Mouse (Mus musculus): ENCODE results near the gene Cdc6. TPM values are rescaled to one million over a fixed set of nuclear protein-coding genes. Genes with fewer than 3 reads are reported as not detected.
A peak's percentile ranks its signal among the peaks of the same experiment; 100 is the strongest.

Gene Cdc6
- total and polyA plus RNA-seq, 3 experiments = 47.4 to 99.3 (median 81.3) TPM

DNA sequence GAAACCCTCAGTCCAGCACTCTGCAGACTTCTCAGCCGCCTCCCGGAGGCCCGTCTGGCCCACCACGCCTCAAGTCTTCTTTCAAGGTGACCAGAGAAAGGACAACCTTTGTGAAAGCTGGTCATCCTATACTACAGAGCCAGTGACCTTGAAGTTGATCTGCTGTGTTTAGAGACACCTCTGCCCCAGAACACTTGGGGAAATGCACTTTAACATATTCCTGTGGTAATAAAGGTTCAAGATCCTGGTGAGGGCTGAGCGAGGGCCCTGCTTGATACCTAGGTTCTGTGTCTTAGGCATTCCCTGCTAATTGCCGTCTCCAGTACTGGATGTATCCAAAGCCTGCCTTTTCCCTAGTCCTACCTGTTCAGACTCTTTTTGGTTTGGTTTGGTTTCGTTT, 19.0 kb downstream of the Cdc6 start:
- TF ChIP-seq NRF1 (IDR thresholded peaks at IDR 0.05; ENCODE audit: low read depth, low read length) (no peak), TCF12 (IDR thresholded peaks at IDR 0.05; ENCODE audit: low read depth, low read length) (no peak), CHD2 (IDR thresholded peaks at IDR 0.05; ENCODE audit: low read length) (no peak), SMC3 (IDR thresholded peaks at IDR 0.05; ENCODE audit: low read depth, low read length) (no peak), SIN3A (IDR thresholded peaks at IDR 0.05; ENCODE audit: low read length) (no peak), TBP (conservative IDR thresholded peaks at IDR 0.05; ENCODE audit: low read depth, low read length) (no peak), MAFK (IDR thresholded peaks at IDR 0.05; ENCODE audit: insufficient replicate concordance, low read length) (no peak), RAD21 (IDR thresholded peaks at IDR 0.05; ENCODE audit: low read depth, low read length) (no peak), EP300 (IDR thresholded peaks at IDR 0.05; ENCODE audit: low read length) (no peak), HCFC1 (IDR thresholded peaks at IDR 0.05; ENCODE audit: low read depth, low read length) (no peak), MXI1 (IDR thresholded peaks at IDR 0.05; ENCODE audit: low read depth, low read length) (no peak), ETS1 (conservative IDR thresholded peaks at IDR 0.05; ENCODE audit: low read depth, low read length) (no peak), MAX (IDR thresholded peaks at IDR 0.05; ENCODE audit: low read length) (no peak), POLR2A (IDR thresholded peaks at IDR 0.05; ENCODE audit: low read depth, low read length) (no peak), CHD1 (IDR thresholded peaks at IDR 0.05; ENCODE audit: low read depth, low read length) (no peak), MAZ (IDR thresholded peaks at IDR 0.05; ENCODE audit: low read depth, low read length) (no peak)
- in situ Hi-C loops (cut with MboI; ENCODE audit: low pct_ligation_motif_present, low pct_unique_long_range_greater_than_20kb, low sequenced_read_pairs) (no loop called here), dilution Hi-C loops (cut with MboI; ENCODE audit: extremely low pct_ligation_motif_present, extremely low pct_unique_long_range_greater_than_20kb, low sequenced_read_pairs) (no loop called here)
- no peaks in the 10 kb centered on the region for H3K27me3 ChIP-seq (replicated peaks)
- H3K9me3 ChIP-seq (replicated peaks; ENCODE audit: low read length) = no peaks in the 10 kb centered on the region
- H3K9ac ChIP-seq (ENCODE audit: insufficient read depth, low read depth) = no peak overlapping the region
- H3K4me1 ChIP-seq (ENCODE audit: control insufficient read depth in 1 of 2, insufficient read depth in 2 of 2) = peaks cover 42 to 83% of the 10 kb centered on the region in 2 experiments
- H3K27ac ChIP-seq (ENCODE audit: insufficient read depth, low read depth) = no peak overlapping the region
- no peaks in the 10 kb centered on the region for H3K79me2 ChIP-seq (replicated peaks; ENCODE audit: control insufficient read depth, extremely low read depth, insufficient read depth, poor library complexity, severe bottlenecking)
- no peak overlapping the region for H3K4me2 ChIP-seq (ENCODE audit: insufficient read depth, low read depth, poor library complexity, severe bottlenecking)
- no peak for DNase-seq (ENCODE audit: extremely low read depth)
- no peak overlapping the region for H3K4me3 ChIP-seq (replicated peaks in 1 of 3; ENCODE audit: low read depth in 2 of 3, low read length in 2 of 3, poor library complexity in 1 of 3)
- H3K36me3 ChIP-seq (replicated peaks in 1 of 2; ENCODE audit: control insufficient read depth in 1 of 2, insufficient read depth in 1 of 2, low read length in 1 of 2) = peaks cover 13 to 34% of the 10 kb centered on the region in 2 experiments

DNA sequence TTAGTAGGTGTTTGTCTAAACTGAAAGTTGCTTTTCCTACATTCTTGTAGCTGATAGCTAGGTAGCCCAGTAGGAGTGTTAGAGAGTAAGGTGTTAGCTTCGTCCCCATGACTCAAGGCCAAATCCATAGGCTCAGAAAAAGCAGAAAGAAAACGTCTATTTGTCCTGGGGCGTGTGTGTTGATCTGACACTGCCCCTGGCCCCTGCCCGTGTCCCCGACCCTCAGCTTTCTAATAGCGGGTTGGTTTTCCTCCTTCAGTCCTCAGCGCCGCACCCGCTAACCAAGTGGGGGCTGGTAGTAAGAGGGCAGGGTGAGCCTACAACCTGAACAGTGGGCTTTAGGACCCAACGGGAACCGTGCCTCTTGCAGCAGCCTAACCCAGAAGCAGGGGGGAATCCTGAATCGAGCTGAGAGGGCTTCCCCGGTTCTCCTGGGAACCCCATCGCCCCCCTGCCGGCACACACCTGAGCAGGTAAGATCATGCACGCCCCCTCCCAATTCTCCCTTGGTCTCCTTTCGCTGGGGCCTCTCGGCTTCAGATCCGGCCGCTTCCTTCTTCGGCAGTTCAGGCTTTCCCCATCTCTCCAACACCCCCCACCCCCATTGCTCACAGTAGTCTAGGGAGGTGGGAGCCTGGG, 20.0 kb downstream of the Cdc6 start, which contains the start of gene Rara:
Rara (plus strand) TSS at position 381 of the 639 bp plus-strand sequence.
- H3K27me3 ChIP-seq (replicated peaks) = no peaks in the 10 kb centered on the region
- DNase-seq (ENCODE audit: extremely low read depth) = no peak
- no peak within 1 kb of the TSS for H3K4me3 ChIP-seq (replicated peaks in 1 of 3; ENCODE audit: low read depth in 2 of 3, low read length in 2 of 3, poor library complexity in 1 of 3)
- H3K36me3 ChIP-seq (replicated peaks in 1 of 2; ENCODE audit: control insufficient read depth in 1 of 2, insufficient read depth in 1 of 2, low read length in 1 of 2) = peaks cover 6 to 27% of the 10 kb centered on the region in 2 experiments
- H3K4me1 ChIP-seq (ENCODE audit: control insufficient read depth in 1 of 2, insufficient read depth in 2 of 2) = peaks cover 50 to 93% of the 10 kb centered on the region in 2 experiments
- no peak within 1 kb of the TSS for H3K27ac ChIP-seq (ENCODE audit: insufficient read depth, low read depth)
- TF ChIP-seq MAX (IDR thresholded peaks at IDR 0.05; ENCODE audit: low read length) (no peak), CHD2 (IDR thresholded peaks at IDR 0.05; ENCODE audit: low read length) (peak; percentile 25; the same call in 1 of the 2 replicates)
- no peak within 1 kb of the TSS for H3K4me2 ChIP-seq (ENCODE audit: insufficient read depth, low read depth, poor library complexity, severe bottlenecking)
- no peaks in the 10 kb centered on the region for H3K9me3 ChIP-seq (replicated peaks; ENCODE audit: low read length)
- dilution Hi-C loops (cut with MboI; ENCODE audit: extremely low pct_ligation_motif_present, extremely low pct_unique_long_range_greater_than_20kb, low sequenced_read_pairs) (no loop called here), in situ Hi-C loops (cut with MboI; ENCODE audit: low pct_ligation_motif_present, low pct_unique_long_range_greater_than_20kb, low sequenced_read_pairs) (no loop called here)
- H3K79me2 ChIP-seq (replicated peaks; ENCODE audit: control insufficient read depth, extremely low read depth, insufficient read depth, poor library complexity, severe bottlenecking) = no peaks in the 10 kb centered on the region
- no peak within 1 kb of the TSS for H3K9ac ChIP-seq (ENCODE audit: insufficient read depth, low read depth)
